Mouse (Mus musculus) small intestine, adult 2 months (tissue): Measurements from ENCODE around the gene Syt14. TPM values are rescaled to one million over a fixed set of nuclear protein-coding genes. Genes with fewer than 3 reads are reported as not detected.

Source experiments
- H3K27ac ChIP-seq: fragments of 200-500 bp; 2 replicates; pipeline ENCODE4 v1.5.1; 2012; ENCODE audit warnings: low read depth, low read length, control low read depth, inconsistent platforms; ENCODE audit not compliant: insufficient read depth
- H3K27me3 ChIP-seq: fragments of 200-500 bp; 2 replicates; pipeline ENCODE4 v1.6.1; 2012; ENCODE audit warnings: mild to moderate bottlenecking, moderate library complexity, low read length, inconsistent platforms; ENCODE audit not compliant: control insufficient read depth, insufficient read depth
- H3K36me3 ChIP-seq: fragments of 200-500 bp; 2 replicates; pipeline ENCODE4 v1.6.1; 2012; ENCODE audit warnings: mild to moderate bottlenecking, low read length, control low read depth, inconsistent platforms; ENCODE audit not compliant: control insufficient read depth, insufficient read depth
- H3K4me1 ChIP-seq: fragments of 200-500 bp; 2 replicates; pipeline ENCODE4 v1.6.1; 2012; ENCODE audit warnings: low read length, inconsistent platforms, mixed read lengths; ENCODE audit not compliant: control insufficient read depth, insufficient read depth, insufficient read length
- H3K4me3 ChIP-seq: fragments of 200-500 bp; 2 replicates; pipeline ENCODE4 v1.5.1; 2012; ENCODE audit warnings: low read depth, mild to moderate bottlenecking, control low read depth, inconsistent platforms, low read length, moderate library complexity
- CTCF ChIP-seq: fragments of 200-500 bp; IDR thresholded peaks from 2 replicates; pipeline ENCODE4 v1.5.1; 2012; ENCODE audit warnings: low read depth, mild to moderate bottlenecking, control low read depth, inconsistent platforms, low read length, moderate library complexity, mixed read lengths; ENCODE audit not compliant: insufficient replicate concordance, insufficient read length; ENCODE audit errors: extremely low read depth
- POLR2A ChIP-seq: fragments of 200-500 bp; IDR thresholded peaks from 2 replicates; pipeline ENCODE4 v1.6.1; 2012; ENCODE audit warnings: low read depth, mild to moderate bottlenecking, control low read depth, inconsistent platforms, low read length, moderate library complexity
- WGBS: fragments of 180-500 bp; shearing (Covaris S2); methylation state at CpG from one replicate; pipeline ENCODE4 v1.1.7; 2018; 5-methylcytosine and 5-hydroxymethylcytosine counted together
- polyA plus RNA-seq: library from polyadenylated mRNA; depleted of rRNA; stranded (reverse); fragments of >200 nt; gene quantifications from 2 replicates; pipeline ENCODE4 v1.2.3, GENCODE M21; 2012

Syt14 gene
- polyA plus RNA-seq, 1 experiment, result 0.05 TPM

DNA sequence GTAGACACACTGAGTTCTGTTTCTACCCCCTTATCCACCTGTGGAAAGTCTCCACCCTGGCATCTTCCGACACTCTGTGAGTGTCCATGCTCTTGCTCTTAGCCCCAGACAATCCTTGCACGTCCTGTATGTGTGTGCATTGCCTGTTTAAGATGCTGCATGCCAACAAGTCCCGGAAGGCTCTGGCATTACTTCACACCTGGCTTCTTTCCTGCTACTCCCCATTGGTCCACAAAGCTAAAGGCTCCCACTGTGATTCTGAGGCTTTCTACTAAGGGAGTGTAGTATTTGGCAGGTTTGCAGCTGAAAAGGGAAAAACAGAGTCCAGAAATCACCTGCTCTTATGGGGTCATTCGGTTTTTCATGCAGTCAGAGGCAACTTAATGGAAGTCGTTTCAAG, 162.7 kb downstream of the Syt14 start:
- H3K36me3 ChIP-seq, result no peaks in the 10 kb centered on the region
- whole genome bisulfite sequencing, result 64% methylated on average over 5 of the region's 5 CpGs
- TF ChIP-seq POLR2A (no peak), CTCF (no peak)
- H3K4me3 ChIP-seq, result no peak overlapping the region
- H3K27me3 ChIP-seq, result no peaks in the 10 kb centered on the region
- H3K27ac ChIP-seq, result no peak overlapping the region
- no peaks in the 10 kb centered on the region for H3K4me1 ChIP-seq

DNA sequence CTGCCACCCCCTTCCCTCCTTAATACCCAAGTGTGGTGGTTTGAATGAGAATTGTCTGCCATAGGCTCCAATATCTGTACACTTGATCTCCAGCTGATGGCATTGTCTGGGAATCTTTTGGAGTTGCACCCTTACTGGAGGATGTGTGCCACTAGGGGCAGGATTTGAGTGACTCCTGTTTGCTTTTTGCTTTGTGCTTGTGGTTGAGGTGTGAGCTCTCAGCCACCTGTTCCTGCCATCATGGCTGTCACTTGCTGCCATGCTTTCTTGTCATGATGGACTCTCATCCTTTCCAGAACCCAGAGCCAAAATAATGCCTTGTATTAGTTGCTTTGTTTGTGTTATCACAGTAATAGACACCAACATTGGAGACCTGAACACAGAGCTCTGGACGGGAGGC, 165.8 kb downstream of the Syt14 start:
- H3K27ac ChIP-seq, result no peak overlapping the region
- no peak for TF ChIP-seq CTCF
- TF ChIP-seq POLR2A, result no peak
- H3K4me3 ChIP-seq, result no peak overlapping the region
- no peaks in the 10 kb centered on the region for H3K4me1 ChIP-seq
- H3K36me3 ChIP-seq, result no peaks in the 10 kb centered on the region
- no peaks in the 10 kb centered on the region for H3K27me3 ChIP-seq
- 92% methylated on average over 1 of the region's 1 CpGs for WGBS

DNA sequence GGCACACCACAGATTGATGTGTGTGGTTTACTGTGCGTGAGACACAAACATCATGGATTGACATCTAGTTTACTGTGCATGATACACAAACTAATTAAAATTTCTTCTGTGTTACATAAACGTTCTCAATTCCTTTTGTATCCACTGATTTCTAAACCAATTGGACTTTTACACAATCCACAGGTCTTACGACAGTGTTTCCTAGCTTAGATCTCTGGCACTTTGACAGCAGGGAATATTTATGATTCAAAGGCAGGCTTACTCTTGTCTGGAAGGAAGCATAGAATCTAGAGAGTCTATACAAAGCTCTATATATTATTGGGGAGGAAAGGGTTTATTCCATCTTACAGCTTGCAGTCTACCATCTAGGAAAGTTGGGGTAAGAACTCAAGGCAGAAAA, 171.1 kb downstream of the Syt14 start:
- TF ChIP-seq POLR2A (no peak), CTCF (no peak)
- H3K27me3 ChIP-seq, result no peaks in the 10 kb centered on the region
- H3K36me3 ChIP-seq, result no peaks in the 10 kb centered on the region
- 62% methylated on average over 3 of the region's 3 CpGs for WGBS
- no peak overlapping the region for H3K4me3 ChIP-seq
- H3K4me1 ChIP-seq, result no peaks in the 10 kb centered on the region
- no peak overlapping the region for H3K27ac ChIP-seq

DNA sequence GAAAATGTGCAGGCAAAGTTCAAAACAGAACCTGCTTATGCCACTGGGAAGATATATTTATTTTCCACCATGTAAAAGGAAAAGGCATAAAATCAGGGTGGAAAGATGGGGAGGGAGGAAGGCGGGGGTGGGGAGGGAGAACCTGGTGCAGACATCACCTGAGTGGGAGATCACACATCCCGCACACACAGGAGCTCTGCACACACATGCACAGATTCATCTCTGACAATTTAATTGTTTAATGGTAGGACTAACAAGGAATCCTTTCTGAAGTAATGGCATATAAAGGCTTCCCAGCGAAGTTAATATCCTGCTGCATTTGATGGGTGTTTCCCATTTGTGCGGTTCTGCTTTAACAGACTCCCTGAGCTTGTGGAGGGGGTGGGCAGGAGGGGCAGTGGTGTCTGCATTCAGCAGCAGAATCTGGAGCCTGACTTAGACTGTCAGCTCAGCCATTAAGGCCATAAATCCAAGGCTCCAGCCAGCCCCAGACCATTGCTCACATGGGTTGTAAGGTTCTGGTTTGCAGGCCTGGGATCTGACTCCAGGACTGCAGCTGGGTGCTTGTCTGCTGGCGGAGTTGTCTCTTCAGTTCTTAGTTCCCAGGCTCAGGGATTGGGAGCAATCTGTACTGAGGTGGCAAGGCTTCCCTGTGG, 174.1 kb downstream of the Syt14 start:
- H3K27me3 ChIP-seq, result peaks cover 2% of the 10 kb centered on the region; the same call in 1 of the 2 replicates
- TF ChIP-seq POLR2A (no peak), CTCF (no peak)
- no peak overlapping the region for H3K4me3 ChIP-seq
- no peaks in the 10 kb centered on the region for H3K36me3 ChIP-seq
- H3K4me1 ChIP-seq, result no peaks in the 10 kb centered on the region
- no peak overlapping the region for H3K27ac ChIP-seq
- WGBS, result 85% methylated on average over 5 of the region's 5 CpGs

DNA sequence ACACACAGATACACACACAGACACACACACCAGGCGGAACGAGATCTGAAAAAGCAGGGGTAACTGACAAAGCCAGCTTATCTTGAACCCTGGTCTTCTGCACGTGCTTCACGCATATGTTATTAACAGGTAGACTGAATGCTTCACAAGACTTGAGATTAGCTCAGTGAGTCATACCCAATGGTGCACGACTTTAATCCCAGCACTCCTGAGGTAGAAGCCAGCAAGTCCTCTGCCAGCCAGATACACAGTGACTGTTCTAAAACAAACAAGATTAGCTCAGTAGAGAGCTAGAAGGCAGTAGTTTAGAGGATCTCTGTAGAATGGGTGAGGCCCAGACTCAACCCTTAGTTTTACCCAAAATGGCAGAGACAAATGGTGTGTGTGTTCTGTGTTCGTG, 175.3 kb downstream of the Syt14 start:
- TF ChIP-seq CTCF (no peak), POLR2A (no peak)
- Histone ChIP-seq H3K27me3 (peaks cover 11% of the 10 kb centered on the region), H3K4me3 (no peak overlapping the region), H3K27ac (no peak overlapping the region), H3K4me1 (no peaks in the 10 kb centered on the region), H3K36me3 (no peaks in the 10 kb centered on the region)
- WGBS, result 61% methylated on average over 6 of the region's 6 CpGs

GRCm38 (mm10) chr1:192857582-192857981, 178.0 kb downstream of the Syt14 start:
- peaks cover 23% of the 10 kb centered on the region for H3K27me3 ChIP-seq
- H3K27ac ChIP-seq, result no peak overlapping the region
- no peak overlapping the region for H3K4me3 ChIP-seq
- WGBS, result 82% methylated on average over 5 of the region's 5 CpGs
- TF ChIP-seq POLR2A (no peak), CTCF (no peak)
- no peaks in the 10 kb centered on the region for H3K36me3 ChIP-seq
- H3K4me1 ChIP-seq, result no peaks in the 10 kb centered on the region

- peaks cover 23% of the 10 kb centered on the region for H3K27me3 ChIP-seq
- H3K4me3 ChIP-seq, result no peak overlapping the region
- 71% methylated on average over 6 of the region's 6 CpGs for WGBS
- TF ChIP-seq POLR2A, result no peak
- no peak for TF ChIP-seq CTCF
- H3K27ac ChIP-seq, result no peak overlapping the region
- H3K4me1 ChIP-seq, result no peaks in the 10 kb centered on the region
- H3K36me3 ChIP-seq, result no peaks in the 10 kb centered on the region
Observed at GRCm38 (mm10) chr1:192856931-192857330, 178.6 kb downstream of the Syt14 start.
